13 mouse cellular contexts compared by ENCODE assay signal in the genomic region with DNA sequence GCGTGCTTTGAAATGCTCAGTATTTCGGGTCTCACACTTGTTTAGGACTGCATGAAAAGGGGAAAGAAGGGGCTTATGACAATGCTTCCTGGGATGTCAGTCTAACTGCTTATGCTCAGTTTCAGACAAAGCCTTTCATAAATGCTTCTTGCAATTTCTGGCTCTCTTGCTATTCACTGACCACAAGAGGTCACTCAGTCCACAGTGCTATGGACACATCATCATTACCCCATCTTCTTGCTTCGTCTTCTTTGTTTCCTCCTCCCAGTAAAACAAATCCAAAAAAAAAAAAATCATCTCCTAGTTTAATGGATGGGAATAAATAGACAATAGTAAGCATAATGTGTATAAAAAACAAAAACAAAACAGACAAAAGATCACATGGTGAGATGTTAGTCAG.
DNase-seq lines count a peak whose midpoint lies in the region; ATAC-seq and TF ChIP-seq lines count a peak whose summit lies in the region.
"Had no signal": no experiment of that assay in that cellular context is flagged by ENCODE, and none has a peak within 500 bp of the region (broad histone marks: within the 10 kb centered on the region; RNA-seq: fewer than 3 reads in every experiment).

No protein-coding gene starts in this region.

- 78% methylated on average over 3 of the region's 3 CpGs for WGBS in heart, postnatal 0 days
- 66% methylated on average over 3 of the region's 3 CpGs for WGBS in heart, embryonic 12.5 days
- whole genome bisulfite sequencing in lung, postnatal 0 days: 65% methylated on average over 3 of the region's 3 CpGs

- no peak for TF ChIP-seq EP300 in heart, postnatal 0 days (IDR thresholded peaks at IDR 0.05; ENCODE audit: low read depth)
- TF ChIP-seq EP300 in lung, postnatal 0 days (IDR thresholded peaks at IDR 0.05): no peak

- no peaks in the 10 kb centered on the region for H3K27me3 ChIP-seq in heart, postnatal 0 days (ENCODE audit: control insufficient read depth, insufficient read depth, low read length)
- H3K27me3 ChIP-seq in heart, embryonic 12.5 days (replicated peaks): no peaks in the 10 kb centered on the region
- H3K27me3 ChIP-seq in lung, postnatal 0 days (replicated peaks; ENCODE audit: insufficient read depth, low read length): no peaks in the 10 kb centered on the region
- H3K27me3 ChIP-seq: embryonic facial prominence, embryonic 15.5 days had no signal

- H3K4me1 ChIP-seq in heart, postnatal 0 days (ENCODE audit: control insufficient read depth, insufficient read depth): no peaks in the 10 kb centered on the region
- H3K4me1 ChIP-seq in heart, embryonic 12.5 days (replicated peaks): no peaks in the 10 kb centered on the region
- H3K4me1 ChIP-seq in lung, postnatal 0 days (ENCODE audit: insufficient read depth, low read depth, low read length): no peaks in the 10 kb centered on the region
- H3K4me1 ChIP-seq: embryonic facial prominence, embryonic 15.5 days had no signal

- no peak overlapping the region for H3K4me2 ChIP-seq in heart, postnatal 0 days (ENCODE audit: low read depth, low read length)
- H3K4me2 ChIP-seq in heart, embryonic 12.5 days: no peak overlapping the region
- H3K4me2 ChIP-seq in lung, postnatal 0 days (replicated peaks; ENCODE audit: low read depth, low read length): no peak overlapping the region
- H3K4me2 ChIP-seq: embryonic facial prominence, embryonic 15.5 days had no signal

- H3K4me3 ChIP-seq in heart, postnatal 0 days (ENCODE audit: low read depth, low read length): no peak overlapping the region
- H3K4me3 ChIP-seq in heart, embryonic 12.5 days: no peak overlapping the region
- no peak overlapping the region for H3K4me3 ChIP-seq in lung, postnatal 0 days (ENCODE audit: low read depth, low read length)
- H3K4me3 ChIP-seq: embryonic facial prominence, embryonic 15.5 days had no signal

- H3K9me3 ChIP-seq in heart, postnatal 0 days (replicated peaks; ENCODE audit: control insufficient read depth, low read length): no peaks in the 10 kb centered on the region
- no peaks in the 10 kb centered on the region for H3K9me3 ChIP-seq in heart, embryonic 12.5 days (replicated peaks)
- H3K9me3 ChIP-seq in lung, postnatal 0 days (ENCODE audit: low read length): no peaks in the 10 kb centered on the region
- H3K9me3 ChIP-seq: embryonic facial prominence, embryonic 15.5 days had no signal

- ATAC-seq in heart, postnatal 0 days (ENCODE audit: insufficient read depth, low read depth): no peak
- no peak for ATAC-seq in heart, embryonic 12.5 days (ENCODE audit: insufficient number of reproducible peaks, low FRiP score)
- no peak for ATAC-seq in lung, postnatal 0 days

- H3K36me3 ChIP-seq in heart, postnatal 0 days (replicated peaks; ENCODE audit: control insufficient read depth, insufficient read depth, low read length): no peaks in the 10 kb centered on the region
- no peaks in the 10 kb centered on the region for H3K36me3 ChIP-seq in heart, embryonic 12.5 days
- H3K36me3 ChIP-seq in lung, postnatal 0 days (ENCODE audit: insufficient read depth, low read length): no peaks in the 10 kb centered on the region
- H3K36me3 ChIP-seq: embryonic facial prominence, embryonic 15.5 days had no signal

- H3K27ac ChIP-seq in heart, postnatal 0 days (ENCODE audit: low read depth): no peak overlapping the region
- H3K27ac ChIP-seq in heart, embryonic 12.5 days (ENCODE audit: poor library complexity, severe bottlenecking): no peak overlapping the region
- no peak overlapping the region for H3K27ac ChIP-seq in lung, postnatal 0 days (ENCODE audit: low read length)
- H3K27ac ChIP-seq: embryonic facial prominence, embryonic 15.5 days had no signal

- no peak overlapping the region for H3K9ac ChIP-seq in heart, postnatal 0 days (replicated peaks; ENCODE audit: low read depth, low read length)
- no peak overlapping the region for H3K9ac ChIP-seq in heart, embryonic 12.5 days
- no peak overlapping the region for H3K9ac ChIP-seq in lung, postnatal 0 days (replicated peaks; ENCODE audit: low read depth)
- H3K9ac ChIP-seq: embryonic facial prominence, embryonic 15.5 days had no signal

- peak; percentile 27; the same call in 1 of the 2 replicates for TF ChIP-seq CTCF in heart, postnatal 0 days (IDR thresholded peaks at IDR 0.05; ENCODE audit: low read depth)
- TF ChIP-seq CTCF in lung, postnatal 0 days (IDR thresholded peaks at IDR 0.05): peak; percentile 48

- DNase-seq in heart, postnatal 0 days (ENCODE audit: low spot score): no peak
- DNase-seq in lung, postnatal 0 days (ENCODE audit: low spot score): peak; percentile 5
- DNase-seq in lung, adult 18-20 months: no peak
- DNase-seq in NIH3T3 (ENCODE audit: low read depth): peak; percentile 59
- DNase-seq in retina, postnatal 1 day: peak; percentile 26
- DNase-seq in testis, postnatal 14 days (ENCODE audit: low spot score): no peak
- DNase-seq: heart, postnatal 14 days; kidney, adult 18-20 months; liver; lung, postnatal 4 days; thymus, postnatal 4 days had no signal

Comparison
In these comparisons a context has a peak if more than half of its experiments do, and no peak if none do; other contexts are left out.
1. DNase-seq: peak in lung, postnatal 0 days (single experiment), NIH3T3 (single experiment) and retina, postnatal 1 day (single experiment); none in heart, postnatal 0 days (single experiment), lung, adult 18-20 months (0 of 2) and testis, postnatal 14 days (single experiment).